ENCODE assay signal across 8 mouse cellular contexts in genomic region chr14:31954945-31955344, GRCm38 (mm10).
DNase-seq lines count a peak whose midpoint lies in the region; ATAC-seq lines count a peak whose summit lies in the region.

No protein-coding gene starts in this region.

- no peak overlapping the region for H3K4me2 ChIP-seq in forebrain, embryonic 12.5 days

- DNase-seq in MEL-GATA-1-ER (ENCODE audit: extremely low read depth, low read depth): peak; percentile 50
- peak; percentile 66 for DNase-seq in c-Kit-positive CD71-positive TER-119-negative erythroid progenitor cells, embryonic 14.5 days (ENCODE audit: low read depth)
- DNase-seq in heart, postnatal 4 days: peak; percentile 92
- peak; percentile 92 to 93 for DNase-seq in layer of hippocampus, postnatal 10 days (ENCODE audit: low spot score in 2 of 2)
- DNase-seq in lung, postnatal 25 days (ENCODE audit: low spot score): peak; percentile 85
- DNase-seq in retina, postnatal 1 day: peak; percentile 84
- peak; percentile 59 to 62 for DNase-seq in thymus, postnatal 36 days

- WGBS in forebrain, embryonic 12.5 days: 5% methylated on average over 4 of the region's 4 CpGs

- no peak overlapping the region for H3K27ac ChIP-seq in forebrain, embryonic 12.5 days

- peak; percentile 39; the same call in 1 of the 2 replicates for ATAC-seq in forebrain, embryonic 12.5 days (ENCODE audit: low FRiP score)

- H3K4me1 ChIP-seq in forebrain, embryonic 12.5 days: no peaks in the 10 kb centered on the region

- H3K4me3 ChIP-seq in forebrain, embryonic 12.5 days (replicated peaks): no peak overlapping the region

- no peaks in the 10 kb centered on the region for H3K9me3 ChIP-seq in forebrain, embryonic 12.5 days

- no peaks in the 10 kb centered on the region for H3K36me3 ChIP-seq in forebrain, embryonic 12.5 days (replicated peaks)

- H3K27me3 ChIP-seq in forebrain, embryonic 12.5 days: no peaks in the 10 kb centered on the region

- H3K9ac ChIP-seq in forebrain, embryonic 12.5 days: no peak overlapping the region
